In the genomic region with DNA sequence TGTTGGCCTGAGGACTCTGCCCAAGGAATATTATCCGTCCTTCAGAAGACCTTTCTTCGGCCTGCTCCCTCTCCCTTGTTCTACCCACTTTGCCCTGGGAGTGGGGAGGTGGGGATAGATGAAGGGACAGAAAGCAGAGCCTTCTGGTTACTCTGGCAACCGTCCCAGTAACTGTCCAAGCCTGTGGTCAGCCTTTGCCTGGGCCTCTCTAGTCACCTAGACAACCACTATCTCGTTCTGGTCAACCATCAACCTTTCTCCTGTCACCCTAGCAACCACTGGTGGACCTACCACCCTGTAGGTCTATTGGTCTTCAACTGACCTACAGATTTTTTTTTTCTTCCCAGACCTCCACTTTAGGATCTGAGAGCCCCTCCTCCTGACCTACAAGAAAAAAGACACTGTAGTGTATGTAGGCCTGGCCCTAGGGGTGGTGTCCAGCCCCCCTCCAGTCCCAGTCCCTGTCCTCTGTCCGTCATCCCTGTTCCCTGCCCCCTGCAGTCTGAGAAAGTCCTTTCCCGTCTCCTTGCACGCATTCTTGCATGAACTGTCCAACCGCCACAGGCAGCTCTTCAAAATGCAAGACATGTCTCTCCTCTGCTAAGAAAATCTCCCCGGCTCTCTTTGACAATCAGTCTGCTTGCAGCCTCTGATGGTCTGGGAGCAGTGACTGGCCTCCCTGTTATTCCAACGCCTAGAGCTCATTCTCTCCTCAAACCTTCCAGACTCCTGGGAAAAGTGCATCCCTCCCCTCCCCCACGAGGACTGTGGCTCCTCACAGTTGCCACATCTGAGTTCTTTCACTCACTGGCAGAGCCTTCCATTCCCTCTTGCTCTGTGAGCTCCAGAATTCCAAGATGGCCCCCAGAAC, we compare ENCODE assay signal across 11 mouse cellular contexts. TPM values are rescaled to one million over a fixed set of nuclear protein-coding genes. Genes with fewer than 3 reads are reported as not detected.
A peak's percentile ranks its signal among the peaks of the same experiment; 100 is the strongest.
DNase-seq lines count a peak whose midpoint lies in the region; ATAC-seq lines count a peak whose summit lies in the region.
"Had no signal": no experiment of that assay in that cellular context is flagged by ENCODE, and none has a peak within 500 bp of the region (broad histone marks: within the 10 kb centered on the region; RNA-seq: fewer than 3 reads in every experiment).

No protein-coding gene starts in this region.

- peak; percentile 41; the same call in 1 of the 2 replicates for ATAC-seq in heart, embryonic 16.5 days (replicated peaks; ENCODE audit: extremely low read depth, insufficient read depth, low FRiP score)
- ATAC-seq in forebrain, embryonic 12.5 days (ENCODE audit: low FRiP score), result peak; percentile 80
- peak; percentile 86 for ATAC-seq in midbrain, embryonic 13.5 days
- no peak for ATAC-seq in megakaryocyte progenitor cell, adult 5-6 weeks (replicated peaks; ENCODE audit: poor library complexity)

- H3K4me1 ChIP-seq in heart, embryonic 16.5 days (ENCODE audit: control insufficient read depth, insufficient read depth, low read length), result peaks cover 10% of the 10 kb centered on the region; the same call in 1 of the 2 replicates
- H3K4me1 ChIP-seq in forebrain, embryonic 12.5 days, result peaks cover 34% of the 10 kb centered on the region
- peaks cover 27% of the 10 kb centered on the region for H3K4me1 ChIP-seq in midbrain, embryonic 13.5 days (replicated peaks)
- H3K4me1 ChIP-seq: embryonic facial prominence, embryonic 15.5 days had no signal

- no peaks in the 10 kb centered on the region for H3K27me3 ChIP-seq in heart, embryonic 16.5 days (ENCODE audit: control insufficient read depth, insufficient read depth, low read length)
- H3K27me3 ChIP-seq in forebrain, embryonic 12.5 days, result no peaks in the 10 kb centered on the region
- H3K27me3 ChIP-seq in midbrain, embryonic 13.5 days, result no peaks in the 10 kb centered on the region
- H3K27me3 ChIP-seq: embryonic facial prominence, embryonic 15.5 days had no signal

- no peak overlapping the region for H3K4me3 ChIP-seq in heart, embryonic 16.5 days (ENCODE audit: low read length)
- H3K4me3 ChIP-seq in forebrain, embryonic 12.5 days (replicated peaks), result no peak overlapping the region
- no peak overlapping the region for H3K4me3 ChIP-seq in midbrain, embryonic 13.5 days (replicated peaks)
- H3K4me3 ChIP-seq: embryonic facial prominence, embryonic 15.5 days had no signal

- no peak overlapping the region for H3K9ac ChIP-seq in heart, embryonic 16.5 days (ENCODE audit: low read length)
- no peak overlapping the region for H3K9ac ChIP-seq in forebrain, embryonic 12.5 days
- no peak overlapping the region for H3K9ac ChIP-seq in midbrain, embryonic 13.5 days (replicated peaks)
- H3K9ac ChIP-seq: embryonic facial prominence, embryonic 15.5 days had no signal

- no peaks in the 10 kb centered on the region for H3K9me3 ChIP-seq in heart, embryonic 16.5 days (replicated peaks; ENCODE audit: control insufficient read depth, low read length)
- no peaks in the 10 kb centered on the region for H3K9me3 ChIP-seq in forebrain, embryonic 12.5 days
- H3K9me3 ChIP-seq in midbrain, embryonic 13.5 days, result no peaks in the 10 kb centered on the region
- H3K9me3 ChIP-seq: embryonic facial prominence, embryonic 15.5 days; G1E had no signal

- DNase-seq in heart, postnatal 25 days (ENCODE audit: low spot score), result no peak
- DNase-seq in MN1 (ENCODE audit: low spot score), result peak; percentile 71
- no peak for DNase-seq in yolk sac, embryonic 10.5 days (ENCODE audit: low spot score)
- no peak for DNase-seq in left cerebral cortex, postnatal 36 days (ENCODE audit: low spot score in 2 of 2)

- no peak overlapping the region for H3K4me2 ChIP-seq in heart, embryonic 16.5 days (ENCODE audit: low read depth, low read length)
- no peak overlapping the region for H3K4me2 ChIP-seq in forebrain, embryonic 12.5 days
- H3K4me2 ChIP-seq in midbrain, embryonic 13.5 days (replicated peaks), result 0 out of 2 replicates have a peak overlapping the region, but pooled peaks have one; percentile 6
- H3K4me2 ChIP-seq: embryonic facial prominence, embryonic 15.5 days had no signal

- H3K36me3 ChIP-seq in heart, embryonic 16.5 days (ENCODE audit: control insufficient read depth, insufficient read depth), result no peaks in the 10 kb centered on the region
- no peaks in the 10 kb centered on the region for H3K36me3 ChIP-seq in forebrain, embryonic 12.5 days (replicated peaks)
- H3K36me3 ChIP-seq in midbrain, embryonic 13.5 days, result no peaks in the 10 kb centered on the region
- H3K36me3 ChIP-seq: embryonic facial prominence, embryonic 15.5 days; G1E had no signal

- WGBS in heart, embryonic 16.5 days, result 34% methylated on average over 11 of the region's 11 CpGs
- 43% methylated on average over 11 of the region's 11 CpGs for WGBS in forebrain, embryonic 12.5 days
- 16% methylated on average over 11 of the region's 11 CpGs for WGBS in midbrain, embryonic 13.5 days

- intact Hi-C loops in heart, postnatal 25 days (cut with DNase I), result no loop called here
- intact Hi-C loops in left cerebral cortex, postnatal 36 days (cut with DNase I), result no loop called here

- H3K27ac ChIP-seq in heart, embryonic 16.5 days (ENCODE audit: low read length), result peak overlapping the region; percentile 46
- H3K27ac ChIP-seq in forebrain, embryonic 12.5 days, result peak overlapping the region; percentile 80
- peak overlapping the region; percentile 90 for H3K27ac ChIP-seq in midbrain, embryonic 13.5 days
- H3K27ac ChIP-seq: embryonic facial prominence, embryonic 15.5 days had no signal

RNA-seq across cellular contexts. Expression of gene Ephx3, which starts 9.5 kb away (rescaled TPM):
- polyA plus RNA-seq in heart, embryonic 16.5 days (2015; fragmentation: Nextera tagmentation; extraction: Ambion mirVana), result 0.20 and 0.85 TPM in 2 replicates
- total RNA-seq in heart, postnatal 25 days (2021), result 1 to 10 TPM; 1.3 TPM
- polyA plus RNA-seq in forebrain, embryonic 12.5 days (2016; fragmentation: Nextera tagmentation; extraction: Ambion mirVana), result 0.15 TPM in 1 of 2 replicates, not detected in the other
- polyA plus RNA-seq in midbrain, embryonic 13.5 days (2015; fragmentation: Nextera tagmentation; extraction: Ambion mirVana), result 0.17 and 0.23 TPM in 2 replicates
- total RNA-seq in megakaryocyte progenitor cell, adult 5-6 weeks (2015), result 0.20 TPM in 1 of 2 replicates, not detected in the other
- not detected in 2 replicates for total RNA-seq in megakaryocyte progenitor cell, adult 5-6 weeks (2017)
- under 1 TPM; 0.27 to 0.37 TPM for total RNA-seq in left cerebral cortex, postnatal 36 days (2021)
- polyA plus RNA-seq: limb, embryonic 11.5 days had no signal

RNA-seq across cellular contexts. Expression of gene Notch3, which starts 13.2 kb away (rescaled TPM):
- polyA plus RNA-seq in heart, embryonic 16.5 days (2015; fragmentation: Nextera tagmentation; extraction: Ambion mirVana), result 8.6 and 8.9 TPM in 2 replicates
- 10 to 100 TPM; 23.4 to 31.1 TPM for total RNA-seq in heart, postnatal 25 days (2021)
- polyA plus RNA-seq in forebrain, embryonic 12.5 days (2016; fragmentation: Nextera tagmentation; extraction: Ambion mirVana), result 21.4 and 24.4 TPM in 2 replicates
- 9.7 and 13.2 TPM in 2 replicates for polyA plus RNA-seq in midbrain, embryonic 13.5 days (2015; fragmentation: Nextera tagmentation; extraction: Ambion mirVana)
- total RNA-seq in megakaryocyte progenitor cell, adult 5-6 weeks (2015), result 0.02 TPM in 1 of 2 replicates, not detected in the other
- not detected in 2 replicates for total RNA-seq in megakaryocyte progenitor cell, adult 5-6 weeks (2017)
- total RNA-seq in left cerebral cortex, postnatal 36 days (2021), result 10 to 100 TPM in 1 of 2 experiments, 1 to 10 TPM in 1; 7.7 to 10.8 TPM

Comparison
In these comparisons a context has a peak if more than half of its experiments do, and no peak if none do; other contexts are left out.
1. RNA of gene Notch3, which starts 13.2 kb away (total RNA-seq): 23.4 to 31.1 TPM in heart, postnatal 25 days and 7.7 to 10.8 TPM in left cerebral cortex, postnatal 36 days; 0.02 TPM in megakaryocyte progenitor cell, adult 5-6 weeks; every median in the first group is over 4 times any median in the second.
2. Peak in every context shown above with its lines, with median percentiles within 50 percentile points of each other: H3K27ac ChIP-seq.